Mouse (Mus musculus) adrenal gland, postnatal 25 days (tissue): ENCODE measurements around the gene Thsd7a. TPM values are rescaled to one million over a fixed set of nuclear protein-coding genes. Genes with fewer than 3 reads are reported as not detected.

Experiments used
- DNase-seq: peaks from one replicate; pipeline ENCODE4 v3.0.0; 2021; ENCODE audit warnings: mixed read lengths
- total RNA-seq: library from RNA; stranded (reverse); gene quantifications from 2 replicates; pipeline ENCODE4 v1.2.3, GENCODE M21; 2021

The Thsd7a gene
- total RNA-seq, 1 experiment from 2014 or later: 14.4 TPM

DNA sequence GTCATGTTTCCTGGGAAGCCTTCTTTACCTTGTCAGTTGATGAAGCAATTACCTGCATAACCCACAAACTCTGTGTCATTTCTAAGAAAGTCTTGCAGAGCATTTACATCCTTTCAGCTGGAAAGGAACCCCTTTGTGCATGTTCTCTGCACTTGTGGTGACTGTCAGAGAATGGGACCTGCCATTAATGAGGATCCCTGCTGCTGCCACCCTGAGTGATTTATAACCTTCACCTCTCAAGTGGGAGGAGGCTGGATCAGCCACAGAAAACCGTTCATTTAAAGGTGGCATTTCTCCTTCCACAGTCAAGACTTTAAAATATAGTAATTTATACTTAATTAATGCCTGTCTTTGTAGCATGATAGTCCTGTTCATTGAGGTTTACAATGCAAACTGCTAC, 99.6 kb downstream of the Thsd7a start:
- DNase-seq: no peak

DNA sequence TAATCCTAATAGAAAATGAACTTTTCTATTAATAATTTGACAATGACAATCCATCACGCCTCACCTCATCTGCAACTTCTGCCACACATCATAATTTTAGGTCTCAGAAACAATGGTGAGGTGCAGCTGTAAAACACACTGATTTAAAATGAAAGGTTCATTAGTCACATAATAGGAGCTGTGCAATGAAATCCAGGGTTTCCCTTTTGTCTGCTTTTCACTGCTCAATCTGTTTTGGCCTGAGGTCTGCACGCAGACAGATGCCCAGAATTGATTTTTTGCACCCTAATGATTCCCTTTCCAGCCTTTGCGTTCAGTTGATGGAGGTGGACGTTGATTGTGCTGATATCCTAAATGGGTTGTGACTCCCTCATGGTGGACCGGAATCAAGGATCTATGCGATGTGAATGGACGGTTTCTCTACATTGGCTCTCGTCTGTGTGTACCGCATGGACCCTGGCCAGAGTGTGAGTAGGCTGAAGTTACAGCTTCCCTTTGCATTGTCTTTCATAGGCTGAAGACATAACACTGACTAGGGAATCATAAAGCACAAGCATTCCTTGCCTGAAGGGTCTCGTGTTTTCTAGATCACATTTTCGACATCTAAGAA, 120.5 kb downstream of the Thsd7a start:
- DNase-seq: no peak

DNA sequence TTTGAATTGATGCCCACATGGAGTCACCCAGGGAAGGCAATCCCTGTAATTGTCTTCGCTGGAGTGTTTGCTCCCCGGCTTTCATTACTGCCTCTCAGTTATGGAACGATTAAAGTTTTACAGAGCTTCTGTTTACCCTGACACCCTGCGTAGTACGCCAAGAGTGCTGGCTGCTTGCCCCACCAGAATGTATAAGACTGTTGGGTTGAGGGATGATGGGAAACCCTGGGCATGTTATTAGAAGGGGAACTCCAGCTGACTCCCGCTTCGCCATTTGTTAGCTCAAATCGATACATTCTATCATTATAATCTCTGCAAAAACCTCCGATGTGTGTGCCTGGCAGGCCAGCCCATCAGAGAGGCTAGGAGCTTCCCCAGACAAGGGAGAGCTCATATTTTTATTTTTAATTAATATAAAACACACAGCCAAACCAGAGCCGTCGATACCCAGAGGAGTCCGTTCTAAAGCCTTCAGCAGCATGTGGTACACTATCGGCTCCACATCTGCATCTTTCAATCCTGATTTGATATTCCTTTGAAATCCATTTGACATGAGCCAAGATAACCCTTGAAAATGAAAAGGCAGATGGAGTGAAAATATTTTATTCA, 142.5 kb downstream of the Thsd7a start:
- no peak for DNase-seq

DNA sequence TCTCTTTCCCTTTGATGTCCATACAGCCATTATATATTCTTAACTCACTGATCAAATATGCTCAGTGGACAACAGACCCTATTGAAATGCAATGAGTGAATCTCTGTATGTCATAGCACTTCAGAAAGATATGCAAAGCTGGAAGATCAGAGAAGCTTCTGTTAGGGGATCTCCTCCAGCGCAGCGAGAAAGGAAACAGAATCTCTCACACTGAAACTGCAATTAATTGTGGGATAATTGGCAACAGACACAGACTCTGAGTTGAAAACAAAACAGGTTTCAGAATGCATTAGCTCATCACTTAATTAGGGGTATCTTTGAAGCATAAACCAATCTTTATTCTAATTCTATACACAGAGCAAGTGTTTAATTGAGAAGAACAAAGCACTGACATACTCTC, 146.3 kb downstream of the Thsd7a start:
- no peak for DNase-seq

DNA sequence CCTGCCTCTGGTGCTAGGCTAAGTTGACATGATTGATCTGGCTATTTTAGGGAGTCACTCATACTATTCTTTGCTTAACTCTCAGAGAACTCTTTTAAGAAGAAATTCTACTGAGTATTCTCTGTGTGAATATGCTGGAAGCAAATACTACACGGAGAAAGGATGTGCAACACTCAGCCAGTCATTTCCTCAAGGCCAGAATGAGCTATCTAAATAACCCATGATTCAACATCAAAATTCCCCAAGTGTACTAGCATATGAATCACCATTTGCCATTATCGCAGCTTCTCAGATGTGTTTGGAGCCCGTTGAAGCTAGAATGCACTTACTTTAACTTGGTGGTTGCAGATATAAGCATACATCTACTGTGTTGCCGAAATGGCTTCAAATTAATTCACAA, 147.0 kb downstream of the Thsd7a start:
- DNase-seq: no peak

DNA sequence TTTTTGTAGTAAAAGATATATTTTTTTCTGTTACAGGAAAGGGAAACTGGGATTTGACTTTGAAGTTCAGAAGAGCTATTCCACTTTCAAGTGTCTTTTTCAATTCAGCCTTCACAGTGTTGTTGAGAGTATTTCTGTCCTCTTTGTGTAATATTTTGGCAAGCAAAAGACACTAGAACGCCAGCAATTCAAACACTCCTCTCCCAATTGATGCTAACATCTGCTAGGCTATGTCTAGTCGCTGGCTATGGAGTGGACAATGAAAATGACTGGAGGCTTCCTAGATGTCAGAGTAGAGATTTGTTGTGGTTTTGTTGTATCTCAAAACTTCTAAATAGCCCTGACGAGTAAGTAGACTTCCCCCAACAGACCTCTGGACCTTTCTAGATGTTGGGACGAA, 164.8 kb downstream of the Thsd7a start:
- DNase-seq: no peak

DNA sequence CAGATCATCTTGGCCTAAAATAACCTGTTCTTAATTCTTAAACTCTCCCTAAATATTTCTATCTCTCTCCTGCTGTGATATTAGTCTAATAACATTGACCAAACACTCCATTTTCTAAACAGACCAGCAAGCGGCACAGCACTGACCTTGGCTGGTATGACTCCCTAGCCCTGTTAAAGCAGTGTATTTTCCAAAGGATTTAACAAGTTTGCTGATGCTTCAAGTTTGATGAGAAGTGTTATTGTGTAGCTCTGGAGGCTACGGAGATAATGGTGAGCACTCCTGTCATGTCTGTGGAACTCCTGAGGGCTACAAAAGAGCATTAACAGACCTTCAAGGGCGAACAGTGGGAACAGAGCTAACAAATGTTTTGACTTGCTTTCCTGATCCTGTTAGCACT, 168.1 kb downstream of the Thsd7a start:
- no peak for DNase-seq

DNA sequence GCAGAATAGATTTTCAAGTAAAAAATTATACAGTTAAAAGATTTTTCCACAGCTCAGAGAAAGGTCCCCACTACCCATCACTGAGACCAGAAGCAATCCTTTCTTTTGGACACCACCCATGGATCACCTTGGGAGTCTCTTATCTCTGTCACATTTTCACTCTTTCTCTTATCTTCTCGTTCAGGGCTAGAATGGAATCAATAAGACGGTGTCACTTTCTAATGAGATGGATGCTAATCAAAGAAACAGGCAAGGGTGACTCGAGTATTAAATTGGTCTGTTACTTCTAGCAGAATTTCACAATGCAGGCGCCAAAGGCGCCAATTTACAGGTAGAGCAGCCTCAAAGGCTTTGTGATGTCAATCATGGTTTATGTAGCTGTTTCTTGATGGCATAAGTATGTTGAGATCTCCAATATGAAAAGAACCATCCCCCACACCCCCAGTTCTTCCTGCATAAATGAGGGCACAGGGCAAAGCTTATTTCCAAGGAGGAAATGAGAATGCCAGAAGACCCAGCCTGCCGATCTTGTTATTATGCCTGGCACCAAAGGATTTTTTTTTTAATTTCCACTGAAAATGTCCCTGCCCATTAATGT, 173.5 kb downstream of the Thsd7a start:
- no peak for DNase-seq

DNA sequence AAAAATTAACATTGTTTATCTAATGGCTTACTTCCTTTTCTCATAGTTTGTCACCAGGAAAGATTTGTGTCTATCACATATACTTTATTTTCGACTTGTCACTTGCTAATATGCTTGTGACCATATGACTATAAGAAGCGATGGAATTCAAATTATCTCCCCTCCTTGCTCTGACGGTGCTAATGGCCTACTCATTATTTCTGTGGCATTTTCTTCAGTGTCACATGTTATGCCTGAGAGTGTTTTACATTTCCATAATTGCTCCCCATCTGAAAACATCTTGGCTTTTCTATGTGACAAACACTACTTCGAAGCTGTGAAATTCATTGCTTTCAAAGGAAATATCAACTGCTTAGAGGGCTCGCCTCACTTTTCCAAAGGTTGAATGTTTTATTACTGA, 177.0 kb downstream of the Thsd7a start:
- DNase-seq: no peak

DNA sequence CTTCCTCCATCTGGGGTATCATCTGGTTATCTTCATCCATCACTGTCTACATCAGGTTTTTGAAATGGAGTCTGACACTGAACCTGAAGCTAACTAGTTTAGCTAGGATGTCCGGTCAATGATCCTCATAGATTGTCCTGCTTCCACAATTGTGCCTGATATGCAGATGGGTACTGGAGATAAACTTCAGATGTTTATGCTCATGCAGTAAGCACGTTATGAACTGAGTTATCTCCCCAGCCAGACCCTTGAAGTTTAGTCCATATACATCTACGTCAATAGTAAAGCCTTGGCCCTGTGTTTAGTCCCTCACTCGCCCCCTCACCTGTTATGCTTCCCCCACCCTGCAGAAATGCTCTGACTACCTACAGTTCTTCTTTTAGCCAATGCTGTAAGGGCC, 184.1 kb downstream of the Thsd7a start:
- no peak for DNase-seq

DNA sequence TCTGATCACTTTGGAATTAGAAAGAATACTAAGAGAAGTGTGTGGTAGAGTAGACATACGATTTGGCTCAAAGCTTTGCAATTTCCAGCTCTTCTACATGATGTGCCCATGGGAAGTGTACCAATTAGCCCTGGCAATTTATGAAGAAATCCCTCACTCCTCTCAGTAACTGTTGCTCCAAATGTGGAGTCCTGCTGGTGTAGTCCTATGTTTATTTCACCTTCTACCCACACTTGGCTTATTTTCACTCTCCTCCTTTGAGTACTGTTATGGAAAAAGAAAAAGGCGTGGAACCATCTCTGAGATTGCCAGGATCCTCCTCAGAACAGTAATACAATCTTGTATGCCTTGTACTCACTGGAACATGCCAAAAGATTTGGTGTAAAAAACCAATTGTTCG, 186.9 kb downstream of the Thsd7a start:
- no peak for DNase-seq

DNA sequence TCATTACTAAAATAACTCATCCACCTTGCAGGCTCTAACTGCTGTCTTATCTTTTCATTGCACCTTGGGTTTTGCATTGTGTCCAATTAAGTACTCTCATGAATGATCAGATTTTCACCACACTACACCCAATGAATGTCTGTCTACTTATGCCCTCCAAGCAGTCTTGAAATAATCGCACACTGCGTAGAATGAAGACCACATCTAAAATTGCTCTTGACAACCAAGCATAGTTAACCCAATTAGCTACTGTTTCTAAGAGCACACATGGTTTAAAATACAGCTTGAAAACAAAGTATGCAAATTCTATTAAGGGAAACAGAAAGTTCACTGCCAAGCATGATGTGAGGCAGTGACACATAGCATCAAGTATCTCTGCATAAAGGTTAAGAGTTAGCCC, 188.7 kb downstream of the Thsd7a start:
- no peak for DNase-seq

DNA sequence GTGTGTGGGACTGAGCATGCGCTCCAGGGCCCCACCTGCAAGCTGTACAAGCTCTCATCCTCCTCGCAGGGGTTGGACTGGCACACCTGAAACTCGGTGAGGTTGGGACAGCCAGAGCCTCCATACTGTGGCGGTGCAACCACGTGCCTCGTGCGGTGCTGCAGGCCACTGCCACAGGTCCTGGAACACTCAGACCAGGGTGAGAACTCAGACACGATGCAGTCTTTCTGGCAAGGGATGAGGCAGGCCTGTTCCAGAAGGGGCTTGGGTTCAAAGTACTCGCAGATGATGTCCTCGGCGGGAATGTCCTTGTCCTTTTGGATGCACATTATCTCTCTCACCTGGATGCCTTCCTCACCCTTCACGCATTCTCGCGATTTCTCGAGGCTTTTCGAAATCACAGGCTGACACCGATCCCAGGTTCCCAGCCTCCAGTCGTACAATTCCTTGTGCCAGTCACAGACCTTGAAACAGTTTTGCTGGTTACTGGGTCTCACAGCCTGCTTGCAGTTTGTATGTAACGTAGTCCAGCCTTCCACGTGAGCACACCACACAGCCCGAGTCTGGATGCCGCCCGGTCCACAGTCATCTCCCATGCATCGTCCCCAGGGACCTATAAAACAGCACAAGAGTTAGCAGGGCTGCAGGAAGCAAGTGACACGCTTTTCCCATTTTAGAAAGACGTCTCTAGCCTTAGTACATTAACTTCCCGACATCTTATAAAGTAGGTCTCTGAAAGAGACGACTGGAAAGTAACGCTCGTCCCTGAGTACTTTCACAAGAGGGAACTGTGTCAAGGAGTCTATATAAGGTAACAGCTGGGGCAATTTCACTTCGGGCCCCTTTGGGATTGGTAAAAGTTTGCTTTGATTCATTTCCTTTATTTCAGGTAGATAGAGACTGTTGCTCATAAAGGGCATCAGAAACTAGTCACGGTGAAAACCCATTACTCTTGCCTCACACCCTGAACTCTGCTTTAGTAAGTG, 193.8 kb downstream of the Thsd7a start:
- no peak for DNase-seq

DNA sequence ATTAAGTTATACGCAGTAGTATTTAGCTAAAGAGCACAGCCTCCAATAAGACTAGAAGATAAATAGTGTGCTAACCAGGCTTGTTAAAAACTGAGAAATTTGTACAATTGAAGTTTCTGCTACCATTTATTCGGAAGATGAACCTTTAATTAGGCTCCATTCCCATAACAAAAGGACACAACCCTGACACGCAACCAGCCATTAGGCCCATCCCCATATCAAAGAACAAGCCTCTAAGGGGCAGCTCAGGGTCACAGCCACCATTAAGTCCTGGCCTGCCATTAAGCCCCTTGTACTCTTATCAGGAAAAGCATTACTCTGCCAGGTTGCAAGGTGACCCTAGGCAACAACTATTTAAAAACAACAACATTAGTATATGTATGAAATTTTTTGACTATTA, 198.0 kb downstream of the Thsd7a start:
- DNase-seq: no peak

DNA sequence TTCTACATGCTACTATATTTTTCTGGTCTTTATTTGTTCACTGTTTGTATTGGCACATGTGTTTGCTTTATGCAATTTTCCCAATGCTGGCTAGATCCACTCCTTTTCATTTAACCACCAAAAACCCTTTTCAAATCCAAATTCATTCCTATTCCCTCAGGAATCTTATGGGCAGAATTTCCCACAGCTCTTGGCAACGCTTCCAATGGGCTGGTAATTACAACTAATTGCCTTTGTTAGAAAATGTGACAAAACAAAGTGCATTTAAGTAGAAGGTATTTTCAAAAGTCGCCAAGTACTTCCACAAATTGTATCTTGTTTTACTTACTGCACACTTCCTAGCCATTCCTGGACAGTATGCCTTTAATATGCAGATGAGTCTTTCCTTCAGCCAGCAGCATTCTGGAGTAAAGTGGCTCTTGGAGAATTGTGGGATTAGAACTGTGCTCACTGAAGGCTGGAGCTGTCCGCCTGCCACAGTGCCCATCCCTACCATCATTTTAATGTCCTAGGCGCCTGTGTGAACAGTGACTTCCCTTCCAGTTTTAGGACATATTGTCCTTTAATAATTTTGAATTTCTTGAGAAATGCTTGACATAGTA, 199.1 kb downstream of the Thsd7a start:
- no peak for DNase-seq

DNA sequence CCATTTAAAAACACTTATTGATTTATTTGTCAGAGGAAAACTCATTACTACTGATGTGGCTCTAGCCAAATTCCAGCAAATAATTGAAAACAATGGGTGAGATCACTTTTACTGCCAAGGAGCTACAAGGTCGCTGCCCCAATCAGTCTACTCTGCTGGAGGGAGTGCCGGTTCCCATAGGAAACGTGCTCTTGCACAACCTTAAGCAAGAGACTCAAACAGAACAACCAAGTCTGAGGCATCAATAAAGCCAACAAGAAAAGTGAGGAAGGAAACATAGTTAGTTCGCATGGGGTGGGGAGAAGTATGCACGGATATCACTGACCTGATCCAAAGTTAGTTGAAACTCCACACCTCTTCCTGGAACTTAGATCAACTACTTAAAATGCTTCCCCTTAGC, 205.1 kb downstream of the Thsd7a start:
- no peak for DNase-seq

DNA sequence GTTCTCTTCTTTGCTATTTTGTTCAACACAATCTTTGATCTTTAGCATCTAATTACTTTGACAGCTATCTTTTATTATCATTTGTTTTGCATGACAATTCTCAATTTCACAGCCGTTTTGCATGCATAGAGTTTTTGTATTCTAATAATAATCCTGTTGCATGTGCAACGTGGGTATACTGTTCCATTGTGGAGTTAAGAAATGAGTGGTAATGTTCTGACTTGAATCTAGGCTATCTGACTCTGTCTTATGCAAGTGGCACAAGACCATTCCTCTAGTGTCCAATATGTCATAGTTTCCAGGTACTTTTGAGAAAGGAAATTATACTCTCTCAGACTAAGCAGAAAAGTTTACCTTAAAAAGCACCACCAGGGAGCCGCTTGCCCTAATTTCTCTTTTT, 206.7 kb downstream of the Thsd7a start:
- no peak for DNase-seq

DNA sequence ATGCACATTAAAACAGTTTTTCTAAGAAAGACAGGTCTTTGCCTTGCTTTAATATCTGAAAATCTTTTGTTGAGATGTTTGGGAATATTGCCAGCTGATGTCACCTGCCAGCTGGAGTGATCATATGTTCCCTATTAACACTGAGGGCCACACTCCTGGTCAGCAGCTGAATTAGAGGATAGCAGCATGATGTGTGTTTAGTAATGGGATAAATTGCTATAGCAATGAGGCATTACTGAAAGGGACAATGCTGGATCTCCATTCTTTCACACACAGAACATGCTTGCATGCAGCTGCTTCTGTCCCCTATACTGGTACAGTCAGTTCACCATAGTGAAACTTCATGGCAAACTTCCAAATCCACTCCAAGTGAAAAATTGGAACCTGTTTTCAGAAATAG, 230.1 kb downstream of the Thsd7a start:
- no peak for DNase-seq

DNA sequence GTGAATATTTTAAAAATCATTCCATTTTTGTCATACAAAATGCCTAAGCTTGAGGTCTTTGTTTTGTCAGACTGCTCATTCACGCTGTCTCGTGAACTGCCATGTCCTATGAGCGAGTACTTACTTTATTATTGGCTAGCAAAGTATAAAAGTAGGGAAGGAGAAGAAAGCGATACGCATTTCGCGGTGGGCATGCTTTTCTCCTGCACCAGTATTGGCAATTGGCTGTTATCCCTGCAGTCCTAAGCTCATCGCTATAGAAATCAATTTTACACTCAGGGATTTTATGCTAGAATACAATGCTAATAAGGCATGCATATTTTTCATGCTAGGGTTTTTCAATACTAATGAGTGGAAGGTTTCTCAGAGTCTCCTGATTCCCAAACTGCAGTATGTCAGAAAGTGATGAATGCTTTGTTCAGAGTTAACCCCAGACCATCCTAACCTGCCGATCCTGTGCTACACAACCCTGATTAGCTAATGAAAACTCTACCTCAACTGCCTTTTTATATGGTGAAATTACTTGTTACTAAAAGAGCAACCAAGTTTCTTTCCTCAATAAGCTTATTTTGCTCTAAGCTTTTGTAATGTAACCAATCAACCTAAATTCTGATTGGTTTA, 230.8 kb downstream of the Thsd7a start:
- DNase-seq: no peak

DNA sequence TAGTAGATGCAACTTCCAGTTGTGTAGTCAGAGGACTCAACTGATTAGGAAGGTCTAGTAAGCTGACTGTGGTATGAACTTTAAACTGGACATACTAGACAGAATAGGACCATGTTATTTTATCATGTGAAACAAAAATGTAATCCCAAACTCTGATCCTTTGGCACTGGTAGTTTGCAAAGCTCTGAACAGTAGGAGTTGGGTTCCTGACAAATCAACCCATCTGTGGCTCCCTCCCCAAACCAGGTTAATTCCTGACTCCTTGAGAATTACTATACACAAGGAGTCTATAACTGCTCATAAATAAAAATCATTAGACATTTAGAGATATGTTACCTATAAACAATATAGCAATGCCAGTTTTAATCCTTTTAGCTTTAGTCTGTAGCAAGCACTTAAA, 231.5 kb downstream of the Thsd7a start:
- no peak for DNase-seq

DNA sequence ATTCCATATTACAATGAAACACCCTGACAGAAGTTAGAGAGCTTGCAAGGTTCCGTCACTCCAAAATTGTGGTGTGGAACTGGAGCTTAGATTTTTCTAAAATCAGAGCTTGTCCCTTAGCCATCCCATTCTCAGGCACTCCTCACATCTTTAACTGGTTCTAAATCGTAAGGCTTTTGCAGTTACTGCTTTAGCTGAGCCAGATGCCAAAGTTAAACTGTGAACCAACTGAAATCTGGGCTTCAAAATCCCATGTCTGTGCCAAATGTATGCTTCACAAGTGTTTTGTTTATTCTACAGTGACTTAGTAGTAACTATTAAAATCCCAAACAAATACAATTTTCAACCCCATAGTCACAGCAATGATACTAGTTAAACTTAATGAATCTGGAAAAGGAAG, 242.3 kb downstream of the Thsd7a start:
- DNase-seq: no peak

DNA sequence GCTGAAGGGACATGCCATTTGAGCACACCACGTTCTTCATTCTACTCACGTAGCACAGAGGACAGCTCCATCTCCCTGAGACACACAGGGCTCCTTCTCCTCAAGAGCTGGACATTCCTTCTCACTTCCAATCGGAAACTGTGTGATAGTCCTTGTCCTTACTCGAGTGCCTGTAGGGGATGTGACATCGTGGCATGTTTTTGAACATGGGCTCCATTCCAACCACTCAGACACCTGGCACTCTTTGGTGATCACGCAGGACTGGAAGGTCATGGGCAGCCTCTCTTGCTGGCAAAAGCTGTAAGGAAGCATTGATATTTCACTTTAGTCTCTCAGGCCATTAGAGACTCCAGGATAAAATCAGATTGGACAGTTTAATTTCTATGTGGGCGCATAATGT, 245.3 kb downstream of the Thsd7a start:
- no peak for DNase-seq
